In the genomic region with DNA sequence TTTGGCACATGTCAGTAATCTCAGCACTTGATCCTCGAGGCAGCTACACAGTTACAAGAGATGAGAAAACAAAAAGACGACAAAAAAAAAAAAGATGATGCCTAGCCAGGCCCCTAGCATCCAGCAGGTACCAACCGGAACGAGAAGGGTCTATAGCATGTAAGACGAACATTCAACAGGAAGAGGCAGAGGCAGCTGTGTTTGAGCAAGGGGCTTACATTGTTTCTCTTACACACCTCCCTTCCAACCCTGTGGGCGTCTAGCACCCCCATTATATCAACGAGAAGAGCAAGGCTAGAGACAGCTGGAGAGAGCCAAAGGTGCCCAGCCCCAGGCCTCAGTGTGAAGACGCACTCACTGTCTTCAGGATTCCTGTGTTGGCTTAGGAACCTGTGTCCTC, we compare ENCODE assay signal across 9 mouse cellular contexts. TPM values are rescaled to one million over a fixed set of nuclear protein-coding genes. Genes with fewer than 3 reads are reported as not detected.
DNase-seq lines count a peak whose midpoint lies in the region; ATAC-seq and TF ChIP-seq lines count a peak whose summit lies in the region.
"Had no signal": no experiment of that assay in that cellular context is flagged by ENCODE, and none has a peak within 500 bp of the region (broad histone marks: within the 10 kb centered on the region; RNA-seq: fewer than 3 reads in every experiment).

No protein-coding gene starts in this region.

- TF ChIP-seq CTCF in liver, adult 2 months (IDR thresholded peaks at IDR 0.05; ENCODE audit: low read depth, low read length) = no peak

- no peaks in the 10 kb centered on the region for H3K27me3 ChIP-seq in erythroblast, embryonic 14.5 days (ENCODE audit: control insufficient read depth)
- H3K27me3 ChIP-seq in liver, adult 2 months (ENCODE audit: control insufficient read depth, insufficient read depth, low read length) = no peaks in the 10 kb centered on the region
- H3K27me3 ChIP-seq in embryonic facial prominence, embryonic 14.5 days (replicated peaks; ENCODE audit: control insufficient read depth, insufficient read depth, low read length) = no peaks in the 10 kb centered on the region
- no peaks in the 10 kb centered on the region for H3K27me3 ChIP-seq in liver, embryonic 13.5 days

- DNase-seq in liver, adult 2 months (ENCODE audit: extremely low read depth, low read depth, low spot score) = no peak
- DNase-seq in liver = no peak
- no peak for DNase-seq in embryonic facial prominence, embryonic 14.5 days (ENCODE audit: low spot score)
- no peak for DNase-seq in liver, embryonic 13.5 days
- no peak for DNase-seq in layer of hippocampus, postnatal 25 days (ENCODE audit: extremely low spot score in 1 of 2, low spot score in 1 of 2)

- H3K36me3 ChIP-seq in erythroblast, embryonic 14.5 days (ENCODE audit: control insufficient read depth) = peaks cover 46% of the 10 kb centered on the region
- no peaks in the 10 kb centered on the region for H3K36me3 ChIP-seq in liver, adult 2 months (ENCODE audit: control insufficient read depth, insufficient read depth, low read length)
- peaks cover 5% of the 10 kb centered on the region; the same call in 1 of the 2 replicates for H3K36me3 ChIP-seq in embryonic facial prominence, embryonic 14.5 days (ENCODE audit: control insufficient read depth, insufficient read depth, low read length)
- peaks cover 25% of the 10 kb centered on the region for H3K36me3 ChIP-seq in liver, embryonic 13.5 days

- H3K4me1 ChIP-seq in erythroblast, embryonic 14.5 days (ENCODE audit: control insufficient read depth) = peaks cover 97% of the 10 kb centered on the region
- peaks cover 45% of the 10 kb centered on the region for H3K4me1 ChIP-seq in liver, adult 2 months (ENCODE audit: control insufficient read depth, insufficient read depth, low read length)
- H3K4me1 ChIP-seq in embryonic facial prominence, embryonic 14.5 days (ENCODE audit: control insufficient read depth, insufficient read depth, low read length) = peaks cover 27% of the 10 kb centered on the region
- peaks cover 91% of the 10 kb centered on the region for H3K4me1 ChIP-seq in liver, embryonic 13.5 days (replicated peaks)

- peak overlapping the region; percentile 85 for H3K4me2 ChIP-seq in embryonic facial prominence, embryonic 14.5 days (ENCODE audit: low read depth, low read length)
- peak overlapping the region; percentile 96 for H3K4me2 ChIP-seq in liver, embryonic 13.5 days

- peak overlapping the region; percentile 97 for H3K27ac ChIP-seq in liver, adult 2 months (replicated peaks; ENCODE audit: insufficient read depth, low read depth, low read length)
- peak overlapping the region; percentile 88 for H3K27ac ChIP-seq in embryonic facial prominence, embryonic 14.5 days (replicated peaks; ENCODE audit: low read depth, low read length)
- peak overlapping the region; percentile 44 for H3K27ac ChIP-seq in liver, embryonic 13.5 days

- 20% methylated on average over 8 of the region's 8 CpGs for WGBS in liver, adult 2 months
- 62% methylated on average over 8 of the region's 8 CpGs for WGBS in embryonic facial prominence, embryonic 14.5 days
- WGBS in liver, embryonic 13.5 days (ENCODE audit: insufficient replicate concordance) = 70% methylated on average over 8 of the region's 8 CpGs

- H3K79me2 ChIP-seq in liver, adult 2 months (ENCODE audit: control insufficient read depth, insufficient read depth, low read length) = no peaks in the 10 kb centered on the region

- no peak for ATAC-seq in erythroblast, adult 5-6 weeks (replicated peaks; ENCODE audit: low FRiP score, poor library complexity, severe bottlenecking)
- no peak for ATAC-seq in embryonic facial prominence, embryonic 14.5 days (ENCODE audit: low read depth)
- no peak for ATAC-seq in liver, embryonic 13.5 days (ENCODE audit: low read depth)
- ATAC-seq in activated CD4-positive, CD25-positive, alpha-beta regulatory T cell, adult 4 months = no peak

- H3K9ac ChIP-seq in liver, adult 2 months (ENCODE audit: low read depth, low read length) = peak overlapping the region; percentile 83
- H3K9ac ChIP-seq in embryonic facial prominence, embryonic 14.5 days (ENCODE audit: low read depth, low read length) = no peak overlapping the region
- H3K9ac ChIP-seq in liver, embryonic 13.5 days = peak overlapping the region; percentile 97; the same call in 1 of the 2 replicates

- TF ChIP-seq POLR2A in liver, adult 2 months (IDR thresholded peaks at IDR 0.05; ENCODE audit: extremely low read depth, insufficient read depth, low read length) = no peak

- H3K4me3 ChIP-seq in erythroblast, embryonic 14.5 days (replicated peaks) = peak overlapping the region; percentile 86
- peak overlapping the region; percentile 78 for H3K4me3 ChIP-seq in liver, adult 2 months (ENCODE audit: insufficient read depth, low read depth, low read length)
- H3K4me3 ChIP-seq in embryonic facial prominence, embryonic 14.5 days (ENCODE audit: low read depth, low read length) = no peak overlapping the region
- H3K4me3 ChIP-seq in liver, embryonic 13.5 days (replicated peaks) = peak overlapping the region; percentile 86
- H3K4me3 ChIP-seq: megakaryocyte, embryonic 14.5 days had no signal

- H3K9me3 ChIP-seq in erythroblast, embryonic 14.5 days (ENCODE audit: control insufficient read depth, low read length) = no peaks in the 10 kb centered on the region
- no peaks in the 10 kb centered on the region for H3K9me3 ChIP-seq in embryonic facial prominence, embryonic 14.5 days (ENCODE audit: control insufficient read depth, low read length)
- H3K9me3 ChIP-seq in liver, embryonic 13.5 days (replicated peaks) = no peaks in the 10 kb centered on the region
- H3K9me3 ChIP-seq: megakaryocyte, embryonic 14.5 days had no signal

RNA-seq across cellular contexts. Expression of gene Tk1, which starts 1.0 kb away (rescaled TPM):
- 17.8 and 29.7 TPM in 2 replicates for polyA plus RNA-seq in erythroblast, embryonic 14.5 days (2012)
- 89.2 and 89.4 TPM in 2 replicates for total RNA-seq in erythroblast, adult 5-6 weeks (2015; ENCODE audit: low replicate concordance)
- 157 and 212 TPM in 2 replicates for total RNA-seq in erythroblast, adult 5-6 weeks (2017; ENCODE audit: low replicate concordance)
- total RNA-seq in liver, adult 2 months (2014; rRNA removed) = 56.9 and 65.1 TPM in 2 replicates
- polyA plus RNA-seq in liver, adult 2 months (2012; rRNA removed) = 45.6 and 69.7 TPM in 2 replicates
- polyA plus RNA-seq in embryonic facial prominence, embryonic 14.5 days (2014; fragmentation: Nextera tagmentation; extraction: Ambion mirVana) = 108 and 119 TPM in 2 replicates
- polyA plus RNA-seq in liver, embryonic 13.5 days (2015; fragmentation: Nextera tagmentation; extraction: Ambion mirVana) = 150 TPM in 2 replicates
- total RNA-seq in layer of hippocampus, postnatal 25 days (2021) = 1 to 10 TPM; 1.1 TPM
- 10 to 100 TPM; 52.4 to 88.7 TPM for polyA plus RNA-seq in activated CD4-positive, CD25-positive, alpha-beta regulatory T cell, adult 4 months (2017; shearing (Covaris generic))

RNA-seq across cellular contexts. Expression of gene Afmid, which starts 1.2 kb away (rescaled TPM):
- polyA plus RNA-seq in erythroblast, embryonic 14.5 days (2012) = 0.41 and 2.3 TPM in 2 replicates
- 37.0 and 47.3 TPM in 2 replicates for total RNA-seq in erythroblast, adult 5-6 weeks (2015; ENCODE audit: low replicate concordance)
- total RNA-seq in erythroblast, adult 5-6 weeks (2017; ENCODE audit: low replicate concordance) = 67.8 and 81.4 TPM in 2 replicates
- 119 and 136 TPM in 2 replicates for total RNA-seq in liver, adult 2 months (2014; rRNA removed)
- 117 and 144 TPM in 2 replicates for polyA plus RNA-seq in liver, adult 2 months (2012; rRNA removed)
- polyA plus RNA-seq in embryonic facial prominence, embryonic 14.5 days (2014; fragmentation: Nextera tagmentation; extraction: Ambion mirVana) = 4.5 and 5.5 TPM in 2 replicates
- 7.8 and 8.8 TPM in 2 replicates for polyA plus RNA-seq in liver, embryonic 13.5 days (2015; fragmentation: Nextera tagmentation; extraction: Ambion mirVana)
- 1 to 10 TPM; 4.6 to 5.4 TPM for total RNA-seq in layer of hippocampus, postnatal 25 days (2021)
- 10 to 100 TPM; 23.5 to 24.7 TPM for polyA plus RNA-seq in activated CD4-positive, CD25-positive, alpha-beta regulatory T cell, adult 4 months (2017; shearing (Covaris generic))

RNA-seq across cellular contexts. Expression of gene Gm20708, which starts 17.4 kb away (rescaled TPM):
- polyA plus RNA-seq in erythroblast, embryonic 14.5 days (2012) = 0.16 TPM in 2 replicates
- total RNA-seq in erythroblast, adult 5-6 weeks (2015; ENCODE audit: low replicate concordance) = 62.3 and 66.5 TPM in 2 replicates
- total RNA-seq in erythroblast, adult 5-6 weeks (2017; ENCODE audit: low replicate concordance) = 31.9 and 39.7 TPM in 2 replicates
- total RNA-seq in liver, adult 2 months (2014; rRNA removed) = 0.37 and 0.40 TPM in 2 replicates
- 0.21 and 0.40 TPM in 2 replicates for polyA plus RNA-seq in liver, adult 2 months (2012; rRNA removed)
- polyA plus RNA-seq in embryonic facial prominence, embryonic 14.5 days (2014; fragmentation: Nextera tagmentation; extraction: Ambion mirVana) = 0.25 and 0.86 TPM in 2 replicates
- polyA plus RNA-seq in liver, embryonic 13.5 days (2015; fragmentation: Nextera tagmentation; extraction: Ambion mirVana) = 0.30 TPM in 1 of 2 replicates, not detected in the other
- 1 to 10 TPM; 1.9 to 3.2 TPM for total RNA-seq in layer of hippocampus, postnatal 25 days (2021)
- 1 to 10 TPM; 3.8 to 5.6 TPM for polyA plus RNA-seq in activated CD4-positive, CD25-positive, alpha-beta regulatory T cell, adult 4 months (2017; shearing (Covaris generic))

RNA-seq across cellular contexts. Expression of gene Syngr2, which starts 17.4 kb away (rescaled TPM):
- 7.2 and 10.2 TPM in 2 replicates for polyA plus RNA-seq in erythroblast, embryonic 14.5 days (2012)
- total RNA-seq in erythroblast, adult 5-6 weeks (2015; ENCODE audit: low replicate concordance) = 52.9 and 77.2 TPM in 2 replicates
- 32.5 and 46.5 TPM in 2 replicates for total RNA-seq in erythroblast, adult 5-6 weeks (2017; ENCODE audit: low replicate concordance)
- 37.9 and 54.2 TPM in 2 replicates for total RNA-seq in liver, adult 2 months (2014; rRNA removed)
- 124 and 152 TPM in 2 replicates for polyA plus RNA-seq in liver, adult 2 months (2012; rRNA removed)
- polyA plus RNA-seq in embryonic facial prominence, embryonic 14.5 days (2014; fragmentation: Nextera tagmentation; extraction: Ambion mirVana) = 74.0 and 78.6 TPM in 2 replicates
- 50.5 and 55.3 TPM in 2 replicates for polyA plus RNA-seq in liver, embryonic 13.5 days (2015; fragmentation: Nextera tagmentation; extraction: Ambion mirVana)
- total RNA-seq in layer of hippocampus, postnatal 25 days (2021) = 10 to 100 TPM; 10.8 to 11.1 TPM
- 100 to 1,000 TPM in 1 of 2 experiments, 10 to 100 TPM in 1; 76.0 to 131 TPM for polyA plus RNA-seq in activated CD4-positive, CD25-positive, alpha-beta regulatory T cell, adult 4 months (2017; shearing (Covaris generic))

RNA-seq across cellular contexts. Expression of gene Birc5, which starts 22.1 kb away (rescaled TPM):
- polyA plus RNA-seq in erythroblast, embryonic 14.5 days (2012) = 47.2 and 54.9 TPM in 2 replicates
- 83.4 and 115 TPM in 2 replicates for total RNA-seq in erythroblast, adult 5-6 weeks (2015; ENCODE audit: low replicate concordance)
- total RNA-seq in erythroblast, adult 5-6 weeks (2017; ENCODE audit: low replicate concordance) = 178 and 180 TPM in 2 replicates
- total RNA-seq in liver, adult 2 months (2014; rRNA removed) = 0.65 and 2.0 TPM in 2 replicates
- polyA plus RNA-seq in liver, adult 2 months (2012; rRNA removed) = 0.82 and 0.92 TPM in 2 replicates
- 229 and 265 TPM in 2 replicates for polyA plus RNA-seq in embryonic facial prominence, embryonic 14.5 days (2014; fragmentation: Nextera tagmentation; extraction: Ambion mirVana)
- polyA plus RNA-seq in liver, embryonic 13.5 days (2015; fragmentation: Nextera tagmentation; extraction: Ambion mirVana) = 407 and 437 TPM in 2 replicates
- total RNA-seq in layer of hippocampus, postnatal 25 days (2021) = 1 to 10 TPM; 1.2 to 1.3 TPM
- 100 to 1,000 TPM in 1 of 2 experiments, 10 to 100 TPM in 1; 88.3 to 110 TPM for polyA plus RNA-seq in activated CD4-positive, CD25-positive, alpha-beta regulatory T cell, adult 4 months (2017; shearing (Covaris generic))

Comparison
In these comparisons a context has a peak if more than half of its experiments do, and no peak if none do; other contexts are left out.
1. H3K27ac ChIP-seq: peak in every context shown above with its lines; median percentile 97 in liver, adult 2 months; 88 in embryonic facial prominence, embryonic 14.5 days; 44 in liver, embryonic 13.5 days.